ENCODE assay signal across 13 mouse cellular contexts in the genomic region with DNA sequence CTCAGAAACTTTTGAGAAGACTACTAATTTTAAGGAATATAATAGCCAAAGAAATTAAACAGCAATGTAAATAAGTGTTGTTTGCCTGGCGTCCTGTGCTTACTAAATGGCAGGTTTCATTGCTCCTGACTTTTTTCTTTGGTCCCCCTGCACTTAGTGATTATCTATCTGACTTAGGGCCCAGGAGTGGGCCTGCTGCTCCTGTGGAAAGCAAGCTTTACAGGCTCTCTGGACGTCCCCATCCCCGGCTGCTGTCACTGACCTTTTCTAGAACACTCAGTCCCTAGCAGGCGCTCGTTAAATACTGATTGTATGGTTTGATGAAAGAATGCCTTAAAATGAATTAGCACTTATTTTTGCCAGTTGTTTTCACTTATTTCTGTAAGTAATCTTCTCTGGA.
A peak's percentile ranks its signal among the peaks of the same experiment; 100 is the strongest.
DNase-seq lines count a peak whose midpoint lies in the region; ATAC-seq lines count a peak whose summit lies in the region.
"Had no signal": no experiment of that assay in that cellular context is flagged by ENCODE, and none has a peak within 500 bp of the region (broad histone marks: within the 10 kb centered on the region; RNA-seq: fewer than 3 reads in every experiment).

No protein-coding gene starts in this region.

- no peak for ATAC-seq in forebrain, embryonic 12.5 days (ENCODE audit: low FRiP score)
- ATAC-seq in forebrain, embryonic 14.5 days: no peak
- no peak for ATAC-seq in limb, embryonic 12.5 days (ENCODE audit: insufficient number of reproducible peaks, insufficient read depth, low FRiP score, low TSS enrichment, low read depth)
- no peak for ATAC-seq in hindbrain, embryonic 15.5 days (ENCODE audit: low FRiP score, low read depth)
- no peak for ATAC-seq in midbrain, embryonic 13.5 days
- ATAC-seq: inflammation-experienced regulatory T-cells, adult 6 months had no signal

- intact Hi-C loops in left cerebral cortex, postnatal 25 days (cut with DNase I): no loop called here

- no peak for DNase-seq in forebrain, embryonic 14.5 days (ENCODE audit: low spot score)
- no peak for DNase-seq in limb, embryonic 10.5 days (ENCODE audit: low spot score)
- DNase-seq in right cerebral cortex, postnatal 14 days: no peak
- no peak for DNase-seq in left cerebral cortex, postnatal 25 days (ENCODE audit: low spot score in 2 of 2)
- DNase-seq: cerebellum, adult 11-12 months; gastrocnemius, postnatal 14 days; kidney, postnatal 14 days; lung, adult 18-20 months had no signal

- peak overlapping the region; percentile 53; the same call in 1 of the 2 replicates for H3K27ac ChIP-seq in forebrain, embryonic 12.5 days
- no peak overlapping the region for H3K27ac ChIP-seq in forebrain, embryonic 14.5 days (ENCODE audit: low read depth, low read length)
- H3K27ac ChIP-seq in limb, embryonic 12.5 days: peak overlapping the region; percentile 31; the same call in 1 of the 2 replicates
- no peak overlapping the region for H3K27ac ChIP-seq in limb, embryonic 10.5 days
- peak overlapping the region; percentile 12; the same call in 1 of the 2 replicates for H3K27ac ChIP-seq in hindbrain, embryonic 15.5 days (replicated peaks)
- H3K27ac ChIP-seq in midbrain, embryonic 13.5 days: peak overlapping the region; percentile 58; the same call in 1 of the 2 replicates

- 21% methylated on average over 5 of the region's 5 CpGs for WGBS in forebrain, embryonic 12.5 days
- 20% methylated on average over 5 of the region's 5 CpGs for WGBS in forebrain, embryonic 14.5 days
- 43% methylated on average over 5 of the region's 5 CpGs for WGBS in limb, embryonic 12.5 days
- 63% methylated on average over 5 of the region's 5 CpGs for WGBS in limb, embryonic 10.5 days
- 49% methylated on average over 5 of the region's 5 CpGs for WGBS in hindbrain, embryonic 15.5 days
- WGBS in midbrain, embryonic 13.5 days: 36% methylated on average over 5 of the region's 5 CpGs

- no peak overlapping the region for H3K4me2 ChIP-seq in forebrain, embryonic 12.5 days
- no peak overlapping the region for H3K4me2 ChIP-seq in forebrain, embryonic 14.5 days (ENCODE audit: low read length)
- H3K4me2 ChIP-seq in limb, embryonic 12.5 days: no peak overlapping the region
- H3K4me2 ChIP-seq in hindbrain, embryonic 15.5 days: no peak overlapping the region
- no peak overlapping the region for H3K4me2 ChIP-seq in midbrain, embryonic 13.5 days (replicated peaks)

- H3K4me3 ChIP-seq in forebrain, embryonic 12.5 days (replicated peaks): no peak overlapping the region
- H3K4me3 ChIP-seq in forebrain, embryonic 14.5 days (ENCODE audit: low read depth, low read length): no peak overlapping the region
- no peak overlapping the region for H3K4me3 ChIP-seq in limb, embryonic 12.5 days (replicated peaks)
- no peak overlapping the region for H3K4me3 ChIP-seq in limb, embryonic 10.5 days
- H3K4me3 ChIP-seq in hindbrain, embryonic 15.5 days: no peak overlapping the region
- H3K4me3 ChIP-seq in midbrain, embryonic 13.5 days (replicated peaks): no peak overlapping the region

- no peaks in the 10 kb centered on the region for H3K36me3 ChIP-seq in forebrain, embryonic 12.5 days (replicated peaks)
- no peaks in the 10 kb centered on the region for H3K36me3 ChIP-seq in forebrain, embryonic 14.5 days (ENCODE audit: control insufficient read depth, insufficient read depth, low read length)
- H3K36me3 ChIP-seq in limb, embryonic 12.5 days: no peaks in the 10 kb centered on the region
- 0 out of 2 replicates have a peak, but pooled peaks cover 5% of the 10 kb centered on the region for H3K36me3 ChIP-seq in limb, embryonic 10.5 days
- H3K36me3 ChIP-seq in hindbrain, embryonic 15.5 days: no peaks in the 10 kb centered on the region
- H3K36me3 ChIP-seq in midbrain, embryonic 13.5 days: no peaks in the 10 kb centered on the region

- H3K4me1 ChIP-seq in forebrain, embryonic 12.5 days: peaks cover 71% of the 10 kb centered on the region
- peaks cover 41% of the 10 kb centered on the region for H3K4me1 ChIP-seq in forebrain, embryonic 14.5 days (ENCODE audit: control insufficient read depth, insufficient read depth, low read length)
- H3K4me1 ChIP-seq in limb, embryonic 12.5 days (replicated peaks): peaks cover 30% of the 10 kb centered on the region
- H3K4me1 ChIP-seq in limb, embryonic 10.5 days: peaks cover 39% of the 10 kb centered on the region
- H3K4me1 ChIP-seq in hindbrain, embryonic 15.5 days (replicated peaks): peaks cover 48% of the 10 kb centered on the region
- H3K4me1 ChIP-seq in midbrain, embryonic 13.5 days (replicated peaks): peaks cover 83% of the 10 kb centered on the region

- H3K9ac ChIP-seq in forebrain, embryonic 12.5 days: no peak overlapping the region
- no peak overlapping the region for H3K9ac ChIP-seq in forebrain, embryonic 14.5 days (ENCODE audit: low read length)
- H3K9ac ChIP-seq in limb, embryonic 12.5 days (replicated peaks): no peak overlapping the region
- no peak overlapping the region for H3K9ac ChIP-seq in hindbrain, embryonic 15.5 days
- no peak overlapping the region for H3K9ac ChIP-seq in midbrain, embryonic 13.5 days (replicated peaks)

- no peaks in the 10 kb centered on the region for H3K27me3 ChIP-seq in forebrain, embryonic 12.5 days
- no peaks in the 10 kb centered on the region for H3K27me3 ChIP-seq in forebrain, embryonic 14.5 days (replicated peaks; ENCODE audit: control insufficient read depth, insufficient read depth, low read length)
- H3K27me3 ChIP-seq in limb, embryonic 12.5 days: no peaks in the 10 kb centered on the region
- no peaks in the 10 kb centered on the region for H3K27me3 ChIP-seq in limb, embryonic 10.5 days (ENCODE audit: low read depth, poor library complexity, severe bottlenecking)
- no peaks in the 10 kb centered on the region for H3K27me3 ChIP-seq in hindbrain, embryonic 15.5 days
- no peaks in the 10 kb centered on the region for H3K27me3 ChIP-seq in midbrain, embryonic 13.5 days

- no peaks in the 10 kb centered on the region for H3K9me3 ChIP-seq in forebrain, embryonic 12.5 days
- H3K9me3 ChIP-seq in forebrain, embryonic 14.5 days (replicated peaks; ENCODE audit: control insufficient read depth, low read length): no peaks in the 10 kb centered on the region
- no peaks in the 10 kb centered on the region for H3K9me3 ChIP-seq in limb, embryonic 12.5 days
- no peaks in the 10 kb centered on the region for H3K9me3 ChIP-seq in limb, embryonic 10.5 days (replicated peaks)
- H3K9me3 ChIP-seq in hindbrain, embryonic 15.5 days: no peaks in the 10 kb centered on the region
- no peaks in the 10 kb centered on the region for H3K9me3 ChIP-seq in midbrain, embryonic 13.5 days

Comparison
In these comparisons a context has a peak if more than half of its experiments do, and no peak if none do; other contexts are left out.
1. H3K27ac ChIP-seq: peak in forebrain, embryonic 12.5 days (single experiment), limb, embryonic 12.5 days (single experiment), hindbrain, embryonic 15.5 days (single experiment) and midbrain, embryonic 13.5 days (single experiment); none in forebrain, embryonic 14.5 days (single experiment) and limb, embryonic 10.5 days (single experiment).